ENCODE assay signal across 8 mouse cellular contexts in genomic region chr1:135112661-135113060, GRCm38 (mm10). TPM values are rescaled to one million over a fixed set of nuclear protein-coding genes. Genes with fewer than 3 reads are reported as not detected.
DNase-seq lines count a peak whose midpoint lies in the region; ATAC-seq and TF ChIP-seq lines count a peak whose summit lies in the region.

No protein-coding gene starts in this region.

- peak; percentile 85 for ATAC-seq in frontal cortex, adult (ENCODE audit: low TSS enrichment)
- peak; percentile 63 for ATAC-seq in Patski
- ATAC-seq in erythroblast, adult 5-6 weeks (replicated peaks; ENCODE audit: low FRiP score, poor library complexity, severe bottlenecking) = peak; percentile 72
- ATAC-seq in limb, embryonic 11.5 days (ENCODE audit: insufficient number of reproducible peaks, low FRiP score, low TSS enrichment, low read depth) = no peak

- H3K4me3 ChIP-seq in limb, embryonic 11.5 days (ENCODE audit: low read depth, low read length) = no peak overlapping the region

- no peak overlapping the region for H3K9ac ChIP-seq in limb, embryonic 11.5 days (ENCODE audit: low read length)

- POLR2A ChIA-PET in Patski (lab: Charles Lee) = interaction anchor here (1.3 kb wide), 1 partner anchor 9 kb away, joined by 5 read pairs; no protein-coding TSS in a partner anchor

- H3K36me3 ChIP-seq in limb, embryonic 11.5 days (ENCODE audit: control insufficient read depth, insufficient read depth, low read length) = no peaks in the 10 kb centered on the region

- H3K4me1 ChIP-seq in limb, embryonic 11.5 days (ENCODE audit: control insufficient read depth, insufficient read depth, low read length) = no peaks in the 10 kb centered on the region

- DNase-seq in frontal cortex, postnatal 14 days (ENCODE audit: low spot score in 2 of 2) = no peak
- DNase-seq in 3T3-L1 (ENCODE audit: low read depth, low spot score) = peak; percentile 71
- no peak for DNase-seq in Patski (ENCODE audit: low read depth, low spot score)
- peak; percentile 74 for DNase-seq in limb, embryonic 11.5 days (ENCODE audit: low spot score)
- DNase-seq in neural tube, embryonic 10.5 days (ENCODE audit: extremely low spot score, low spot score) = peak; percentile 67
- DNase-seq in gastrocnemius, adult 8-10 months (ENCODE audit: low spot score in 2 of 2) = no peak

- CTCF ChIA-PET in Patski (lab: Charles Lee) = interaction anchor here (1.2 to 9.0 kb wide), 4 partner anchors 9 to 122 kb away, joined by 3 to 106 read pairs (median 16); partner anchors contain the start of gene Ptpn7

- no peak overlapping the region for H3K27ac ChIP-seq in limb, embryonic 11.5 days (replicated peaks; ENCODE audit: low read depth, low read length)

- H3K4me2 ChIP-seq in limb, embryonic 11.5 days (ENCODE audit: low read depth, severe bottlenecking) = no peak overlapping the region

- no peak for TF ChIP-seq CTCF in Patski (IDR thresholded peaks at IDR 0.05)

- 14% methylated on average over 8 of the region's 8 CpGs for WGBS in limb, embryonic 11.5 days

- no peaks in the 10 kb centered on the region for H3K9me3 ChIP-seq in limb, embryonic 11.5 days (ENCODE audit: control insufficient read depth, low read length)

- in situ Hi-C loops in Patski (cut with MboI; ENCODE audit: low pct_unique_long_range_greater_than_20kb) = no loop called here

- H3K27me3 ChIP-seq in Patski = peaks cover 2% of the 10 kb centered on the region
- H3K27me3 ChIP-seq in limb, embryonic 11.5 days (ENCODE audit: control insufficient read depth, insufficient read depth, low read length) = no peaks in the 10 kb centered on the region

RNA-seq across cellular contexts. Expression of gene Lgr6, which starts 7.6 kb away (rescaled TPM):
- polyA plus RNA-seq in Patski (2021) = 2.3 TPM
- total RNA-seq in erythroblast, adult 5-6 weeks (2015; ENCODE audit: low replicate concordance) = not detected in 2 replicates
- total RNA-seq in erythroblast, adult 5-6 weeks (2017; ENCODE audit: low replicate concordance) = not detected in 2 replicates
- polyA plus RNA-seq in limb, embryonic 11.5 days (2014; fragmentation: Nextera tagmentation; extraction: Ambion mirVana) = 0.49 and 0.67 TPM in 2 replicates
- under 1 TPM; 0.11 to 0.19 (median 0.17) TPM for total RNA-seq in gastrocnemius, adult 8-10 months (2022)

RNA-seq across cellular contexts. Expression of gene Ptpn7, which starts 19.8 kb away (rescaled TPM):
- polyA plus RNA-seq in Patski (2021) = 0.19 TPM
- 14.6 and 15.5 TPM in 2 replicates for total RNA-seq in erythroblast, adult 5-6 weeks (2015; ENCODE audit: low replicate concordance)
- total RNA-seq in erythroblast, adult 5-6 weeks (2017; ENCODE audit: low replicate concordance) = 22.7 and 23.9 TPM in 2 replicates
- polyA plus RNA-seq in limb, embryonic 11.5 days (2014; fragmentation: Nextera tagmentation; extraction: Ambion mirVana) = 1.3 TPM in 2 replicates
- under 1 TPM; 0.12 to 0.22 (median 0.15) TPM for total RNA-seq in gastrocnemius, adult 8-10 months (2022)

RNA-seq across cellular contexts. Expression of gene Arl8a, which starts 34.0 kb away (rescaled TPM):
- polyA plus RNA-seq in Patski (2021) = 111 TPM
- total RNA-seq in erythroblast, adult 5-6 weeks (2015; ENCODE audit: low replicate concordance) = 22.3 and 23.4 TPM in 2 replicates
- total RNA-seq in erythroblast, adult 5-6 weeks (2017; ENCODE audit: low replicate concordance) = 7.2 and 11.9 TPM in 2 replicates
- 40.8 and 44.9 TPM in 2 replicates for polyA plus RNA-seq in limb, embryonic 11.5 days (2014; fragmentation: Nextera tagmentation; extraction: Ambion mirVana)
- total RNA-seq in gastrocnemius, adult 8-10 months (2022) = 10 to 100 TPM; 16.6 to 19.3 (median 18.0) TPM

RNA-seq across cellular contexts. Expression of gene Gpr37l1, which starts 54.8 kb away (rescaled TPM):
- polyA plus RNA-seq in Patski (2021) = 0.04 TPM
- 1.0 TPM in 1 of 2 replicates, not detected in the other for total RNA-seq in erythroblast, adult 5-6 weeks (2015; ENCODE audit: low replicate concordance)
- not detected in 2 replicates for total RNA-seq in erythroblast, adult 5-6 weeks (2017; ENCODE audit: low replicate concordance)
- polyA plus RNA-seq in limb, embryonic 11.5 days (2014; fragmentation: Nextera tagmentation; extraction: Ambion mirVana) = 0.12 TPM in 1 of 2 replicates, not detected in the other
- total RNA-seq in gastrocnemius, adult 8-10 months (2022) = under 1 TPM; 0.15 to 0.36 (median 0.27) TPM

Comparison
In these comparisons a context has a peak if more than half of its experiments do, and no peak if none do; other contexts are left out.
1. DNase-seq: peak in 3T3-L1 (single experiment), limb, embryonic 11.5 days (single experiment) and neural tube, embryonic 10.5 days (single experiment); none in frontal cortex, postnatal 14 days (0 of 2), Patski (single experiment) and gastrocnemius, adult 8-10 months (0 of 2).
2. RNA of gene Ptpn7, which starts 19.8 kb away (total RNA-seq): 14.6 to 23.9 TPM in erythroblast, adult 5-6 weeks; 0.12 to 0.22 TPM in gastrocnemius, adult 8-10 months; every median in the first group is over 10 times any median in the second.